9 mouse cellular contexts compared by ENCODE assay signal in the genomic region with DNA sequence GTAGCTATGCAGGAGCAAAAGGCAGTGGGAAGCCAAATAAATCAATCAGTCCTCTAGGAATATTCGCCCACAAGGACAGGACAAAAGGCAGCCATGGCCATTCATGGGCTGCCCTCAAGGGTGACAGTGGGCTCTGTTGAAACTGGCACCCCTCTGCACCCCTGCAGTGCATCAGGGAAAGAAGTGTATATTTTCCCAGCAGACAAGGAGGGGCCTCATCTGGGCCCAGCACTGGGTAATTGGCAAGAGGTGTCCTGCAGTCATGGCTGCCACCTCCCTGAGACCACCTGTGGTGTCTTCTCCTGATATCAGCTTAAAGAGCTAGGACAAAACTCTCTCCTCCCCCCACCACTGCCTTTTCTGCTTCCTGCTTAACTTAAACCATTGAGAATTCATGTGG.
A peak's percentile ranks its signal among the peaks of the same experiment; 100 is the strongest.
DNase-seq lines count a peak whose midpoint lies in the region; ATAC-seq lines count a peak whose summit lies in the region.
"Had no signal": no experiment of that assay in that cellular context is flagged by ENCODE, and none has a peak within 500 bp of the region (broad histone marks: within the 10 kb centered on the region; RNA-seq: fewer than 3 reads in every experiment).

No protein-coding gene starts in this region.

- H3K27me3 ChIP-seq in lung, embryonic 15.5 days = no peaks in the 10 kb centered on the region
- no peaks in the 10 kb centered on the region for H3K27me3 ChIP-seq in forebrain, embryonic 15.5 days
- H3K27me3 ChIP-seq in hindbrain, embryonic 16.5 days (replicated peaks; ENCODE audit: control insufficient read depth, insufficient read depth, low read length) = no peaks in the 10 kb centered on the region
- H3K27me3 ChIP-seq in neural tube, embryonic 13.5 days = no peaks in the 10 kb centered on the region

- 50% methylated on average over 1 of the region's 1 CpGs for WGBS in lung, embryonic 15.5 days
- WGBS in forebrain, embryonic 15.5 days = 58% methylated on average over 1 of the region's 1 CpGs
- WGBS in hindbrain, embryonic 16.5 days = 29% methylated on average over 1 of the region's 1 CpGs
- WGBS in neural tube, embryonic 13.5 days = 13% methylated on average over 1 of the region's 1 CpGs

- no peak overlapping the region for H3K4me3 ChIP-seq in lung, embryonic 15.5 days
- H3K4me3 ChIP-seq in forebrain, embryonic 15.5 days = no peak overlapping the region
- no peak overlapping the region for H3K4me3 ChIP-seq in hindbrain, embryonic 16.5 days (ENCODE audit: low read length)
- no peak overlapping the region for H3K4me3 ChIP-seq in neural tube, embryonic 13.5 days

- no peak for ATAC-seq in lung, embryonic 15.5 days (ENCODE audit: borderline replicate concordance, extremely low read depth, low FRiP score, low TSS enrichment)
- peak; percentile 38 for ATAC-seq in forebrain, embryonic 15.5 days (replicated peaks)
- peak; percentile 35 for ATAC-seq in hindbrain, embryonic 16.5 days
- peak; percentile 34 for ATAC-seq in neural tube, embryonic 13.5 days (ENCODE audit: low read depth)

- no peak overlapping the region for H3K4me2 ChIP-seq in lung, embryonic 15.5 days
- no peak overlapping the region for H3K4me2 ChIP-seq in forebrain, embryonic 15.5 days (replicated peaks)
- no peak overlapping the region for H3K4me2 ChIP-seq in hindbrain, embryonic 16.5 days (ENCODE audit: low read length)
- H3K4me2 ChIP-seq in neural tube, embryonic 13.5 days = no peak overlapping the region

- H3K4me1 ChIP-seq in lung, embryonic 15.5 days = peaks cover 23% of the 10 kb centered on the region
- peaks cover 30% of the 10 kb centered on the region for H3K4me1 ChIP-seq in forebrain, embryonic 15.5 days
- H3K4me1 ChIP-seq in hindbrain, embryonic 16.5 days (ENCODE audit: control insufficient read depth, insufficient read depth, low read depth, low read length) = peaks cover 26% of the 10 kb centered on the region
- peaks cover 44% of the 10 kb centered on the region for H3K4me1 ChIP-seq in neural tube, embryonic 13.5 days (replicated peaks)

- peak overlapping the region; percentile 74 for H3K27ac ChIP-seq in lung, embryonic 15.5 days
- H3K27ac ChIP-seq in forebrain, embryonic 15.5 days (replicated peaks) = peak overlapping the region; percentile 80
- H3K27ac ChIP-seq in hindbrain, embryonic 16.5 days (ENCODE audit: low read depth, low read length) = peak overlapping the region; percentile 67
- peak overlapping the region; percentile 89 for H3K27ac ChIP-seq in neural tube, embryonic 13.5 days (replicated peaks)

- no peak for DNase-seq in lung, postnatal 10 days
- no peak for DNase-seq in kidney, adult 18-20 months
- no peak for DNase-seq in gastrocnemius, postnatal 4 days (ENCODE audit: low spot score in 2 of 2)
- DNase-seq: heart, adult 18-20 months; heart, postnatal 36 days had no signal

- peaks cover 47% of the 10 kb centered on the region for H3K36me3 ChIP-seq in lung, embryonic 15.5 days
- no peaks in the 10 kb centered on the region for H3K36me3 ChIP-seq in forebrain, embryonic 15.5 days
- no peaks in the 10 kb centered on the region for H3K36me3 ChIP-seq in hindbrain, embryonic 16.5 days (ENCODE audit: control insufficient read depth, insufficient read depth, low read length)
- H3K36me3 ChIP-seq in neural tube, embryonic 13.5 days = peaks cover 7% of the 10 kb centered on the region; the same call in 1 of the 2 replicates

- H3K9ac ChIP-seq in lung, embryonic 15.5 days = no peak overlapping the region
- no peak overlapping the region for H3K9ac ChIP-seq in forebrain, embryonic 15.5 days (replicated peaks)
- H3K9ac ChIP-seq in hindbrain, embryonic 16.5 days (ENCODE audit: low read depth, low read length) = peak overlapping the region; percentile 31
- 0 out of 2 replicates have a peak overlapping the region, but pooled peaks have one; percentile 38 for H3K9ac ChIP-seq in neural tube, embryonic 13.5 days

- no peaks in the 10 kb centered on the region for H3K9me3 ChIP-seq in lung, embryonic 15.5 days
- H3K9me3 ChIP-seq in forebrain, embryonic 15.5 days = no peaks in the 10 kb centered on the region
- no peaks in the 10 kb centered on the region for H3K9me3 ChIP-seq in hindbrain, embryonic 16.5 days (ENCODE audit: control insufficient read depth, low read length)
- H3K9me3 ChIP-seq in neural tube, embryonic 13.5 days = no peaks in the 10 kb centered on the region

Comparison
In these comparisons a context has a peak if more than half of its experiments do, and no peak if none do; other contexts are left out.
1. H3K9ac ChIP-seq: peak in hindbrain, embryonic 16.5 days (single experiment) and neural tube, embryonic 13.5 days (single experiment); none in lung, embryonic 15.5 days (single experiment) and forebrain, embryonic 15.5 days (single experiment).
2. Peak in every context shown above with its lines, with median percentiles within 50 percentile points of each other: H3K27ac ChIP-seq.